Mouse (Mus musculus) thymus, postnatal 4 days (tissue): ENCODE data around the gene Eci1.
"Not testable (repeated sequence)": the region's sequence is repeated elsewhere in the genome, so short reads cannot be mapped to it uniquely, and the experiment has no call there.

Experiments used
- DNase-seq: peaks from one replicate; pipeline ENCODE4 v3.0.0; 2021

Gene Eci1

DNA sequence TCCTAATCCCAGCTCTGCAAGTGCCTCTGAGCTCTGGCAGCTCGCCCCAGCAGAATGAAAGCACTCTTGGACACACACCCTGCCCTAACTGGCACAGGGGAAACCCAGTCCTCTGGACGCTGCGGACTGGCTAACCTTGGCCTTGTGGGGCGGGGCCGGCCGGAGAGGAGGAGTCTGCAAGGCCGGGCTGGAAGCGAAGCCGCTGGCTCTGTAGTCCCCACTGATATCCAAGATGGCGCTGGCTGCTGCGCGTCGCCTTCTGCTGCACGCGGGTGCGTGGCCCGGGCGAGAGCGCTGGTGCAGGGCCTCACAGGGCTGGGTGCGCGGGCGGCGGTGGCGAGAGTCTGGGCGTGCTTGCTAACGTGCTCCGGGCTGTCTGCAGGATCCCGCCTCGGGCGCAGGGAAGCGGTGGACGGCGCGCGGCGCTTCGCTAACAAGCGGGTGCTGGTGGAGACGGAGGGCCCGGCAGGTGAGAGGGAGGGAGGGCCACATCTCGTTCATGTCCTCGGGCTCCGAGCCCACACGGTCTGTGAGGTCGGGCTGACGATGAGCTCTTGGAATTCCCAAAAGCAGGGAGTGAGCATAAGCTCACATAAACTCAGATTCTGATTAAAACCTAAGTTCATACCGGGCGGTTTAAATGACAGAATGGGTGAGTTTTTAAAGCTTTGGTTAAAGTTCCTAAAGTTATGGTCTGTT lies at the start of gene Eci1:
Gene Eci1 (plus strand): TSS at position 171 of the 699 bp plus-strand sequence.
- peak; percentile 79 for DNase-seq

DNA sequence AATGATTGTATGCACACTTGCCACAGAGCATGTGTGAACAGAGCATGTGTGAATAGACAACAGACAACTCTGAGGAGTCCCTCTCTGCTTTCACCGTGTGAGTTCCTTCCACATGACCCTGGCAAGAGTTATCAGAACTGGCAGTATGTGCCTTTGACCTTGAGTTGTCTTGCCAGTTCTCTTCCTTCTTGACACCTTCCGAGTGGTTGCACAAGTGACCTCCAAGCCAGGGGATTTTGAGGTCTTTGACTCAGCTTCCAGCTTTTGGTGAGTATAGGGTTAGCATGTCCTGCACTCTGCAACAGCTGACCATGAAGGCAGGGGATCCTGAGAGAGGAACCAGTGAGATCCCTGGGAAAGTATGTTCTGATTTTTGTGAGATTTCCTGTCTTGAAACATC lies 47.9 kb upstream of the Eci1 start:
- DNase-seq, result no peak

DNA sequence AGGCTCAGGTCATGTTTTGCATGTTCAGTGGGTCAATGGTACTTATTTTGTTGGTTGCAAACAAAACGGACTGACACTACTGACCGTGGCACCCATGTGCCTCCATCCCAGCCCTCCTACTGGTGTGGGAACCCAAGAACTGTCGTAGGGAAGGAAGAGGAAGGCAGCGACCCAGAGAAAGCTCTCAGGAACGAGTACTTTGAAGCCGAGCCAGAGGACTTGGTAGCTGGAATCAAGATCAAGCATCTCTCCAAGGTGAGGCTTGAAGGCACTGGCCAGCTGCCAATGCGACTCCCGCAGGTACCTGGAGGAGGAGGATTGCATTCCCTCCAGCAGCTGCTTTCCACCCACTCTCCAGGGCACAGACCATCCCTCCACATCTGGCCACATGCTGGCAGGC lies 42.7 kb upstream of the Eci1 start:
- no peak for DNase-seq

DNA sequence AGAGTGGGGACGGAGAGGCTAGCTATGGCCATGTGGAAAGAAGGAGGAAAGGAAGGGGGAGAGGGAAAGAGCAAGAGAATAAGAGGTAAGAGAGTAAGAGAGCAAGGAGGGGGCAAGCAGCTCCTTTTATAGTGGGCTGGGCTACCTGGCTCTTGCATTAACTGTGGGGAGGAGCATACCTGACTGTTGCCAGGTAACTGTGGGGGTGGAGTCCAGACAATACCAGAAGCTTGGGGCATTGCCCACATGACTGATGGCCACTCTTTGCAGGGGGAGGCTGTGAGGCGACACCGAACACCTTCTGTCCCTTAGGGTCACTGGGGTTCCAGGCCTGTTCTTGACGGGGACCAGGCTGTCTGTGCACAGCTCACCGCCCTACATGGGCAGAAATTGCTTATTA lies 37.7 kb upstream of the Eci1 start:
- DNase-seq, result no peak

DNA sequence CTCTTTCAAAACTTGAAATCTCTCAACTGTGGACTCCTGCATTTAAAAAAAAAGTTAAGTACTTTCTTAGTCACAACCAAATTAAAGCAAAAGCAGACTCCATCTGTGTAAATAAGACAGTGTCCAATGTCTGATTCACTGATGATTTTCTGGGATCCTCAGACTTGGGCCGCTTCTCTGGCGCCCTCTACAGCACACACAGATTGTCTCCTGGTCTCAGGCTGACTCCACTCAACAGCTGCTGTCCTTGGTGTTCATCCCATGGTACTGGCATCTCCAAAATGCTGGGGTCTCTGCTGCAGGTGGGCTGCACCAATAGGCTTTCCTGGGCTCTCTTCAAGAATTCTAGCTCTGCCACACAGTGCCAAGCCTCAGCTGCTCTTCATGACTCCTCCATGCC lies 36.6 kb upstream of the Eci1 start:
- DNase-seq, result peak; percentile 66

DNA sequence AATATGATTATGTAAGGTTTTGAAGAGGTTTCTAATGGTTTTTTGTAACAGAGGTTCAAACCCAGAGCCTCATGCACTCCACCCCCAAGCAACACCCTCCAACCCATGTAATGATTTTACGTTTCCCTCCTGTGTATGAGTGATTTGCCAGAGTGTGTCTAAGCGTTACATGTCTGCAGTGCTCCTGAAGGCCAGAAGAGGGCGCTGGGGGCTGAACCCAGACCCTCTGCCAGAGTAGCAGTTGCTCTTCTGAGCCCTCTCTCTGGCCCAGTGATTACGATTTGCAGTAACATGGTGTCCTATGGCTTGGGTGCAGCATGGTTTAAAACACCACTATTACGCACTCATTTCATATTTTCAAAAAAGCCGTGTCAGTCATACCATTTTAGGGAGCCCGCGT lies 35.3 kb upstream of the Eci1 start:
- DNase-seq, result peak; percentile 55

DNA sequence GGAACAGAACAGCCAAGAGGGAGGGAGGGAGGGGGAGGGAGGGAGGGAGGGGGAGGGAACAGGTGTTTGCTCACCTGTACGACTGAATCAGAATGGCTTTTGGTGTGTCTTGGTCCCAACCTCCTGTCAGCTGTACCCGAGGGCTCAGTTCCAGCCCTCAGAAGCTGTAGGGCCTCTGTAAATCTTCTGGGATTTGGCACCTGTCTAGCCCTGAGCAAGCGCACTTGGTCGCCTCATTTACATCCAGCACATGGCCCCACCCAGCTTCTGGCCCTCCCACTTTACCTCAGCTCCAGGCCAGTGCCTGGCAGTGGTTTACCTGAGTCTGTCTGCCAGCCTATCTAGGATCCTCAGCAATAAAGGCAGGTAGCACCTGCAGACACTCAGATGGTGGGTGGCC lies 32.9 kb upstream of the Eci1 start:
- no peak for DNase-seq

DNA sequence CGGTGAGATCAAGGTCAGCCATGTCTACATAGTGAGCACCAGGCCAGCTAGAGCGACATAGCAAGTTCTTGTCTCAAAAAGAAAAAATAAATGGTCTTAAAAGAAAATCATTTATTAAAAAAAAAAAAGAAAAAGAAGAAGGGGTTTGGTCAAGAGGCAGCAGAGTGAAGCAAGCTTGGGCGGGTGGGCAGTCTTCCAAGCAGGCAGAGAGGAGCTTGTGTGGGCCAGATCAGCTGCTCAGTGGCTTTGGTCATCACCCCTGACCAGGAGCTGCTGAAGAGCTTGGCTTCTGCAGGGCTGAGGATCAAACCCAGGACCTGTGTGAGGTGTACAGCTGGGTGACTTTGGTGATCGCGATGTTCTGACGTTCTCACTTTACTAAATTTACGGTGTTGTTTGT lies 32.0 kb upstream of the Eci1 start:
- DNase-seq, result no peak

DNA sequence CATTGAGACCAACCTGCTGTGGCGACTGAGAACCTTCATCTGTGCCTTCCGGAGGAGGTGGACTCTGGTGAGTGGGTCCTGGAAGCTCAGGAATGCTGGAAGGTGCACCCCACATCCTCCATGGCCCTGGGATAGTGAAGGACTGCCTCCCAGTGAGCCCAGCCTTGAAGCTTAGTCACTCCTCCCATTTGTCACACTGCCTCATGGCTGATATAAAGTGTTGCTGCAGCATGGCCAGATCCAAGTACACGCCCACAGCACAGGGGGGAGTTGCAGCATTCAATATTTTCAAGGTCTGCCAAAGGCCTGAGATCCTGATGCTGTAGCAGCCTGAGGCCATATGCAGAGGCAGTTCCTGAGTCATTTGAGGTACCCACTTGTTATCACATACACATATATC lies 24.1 kb upstream of the Eci1 start:
- DNase-seq, result no peak

DNA sequence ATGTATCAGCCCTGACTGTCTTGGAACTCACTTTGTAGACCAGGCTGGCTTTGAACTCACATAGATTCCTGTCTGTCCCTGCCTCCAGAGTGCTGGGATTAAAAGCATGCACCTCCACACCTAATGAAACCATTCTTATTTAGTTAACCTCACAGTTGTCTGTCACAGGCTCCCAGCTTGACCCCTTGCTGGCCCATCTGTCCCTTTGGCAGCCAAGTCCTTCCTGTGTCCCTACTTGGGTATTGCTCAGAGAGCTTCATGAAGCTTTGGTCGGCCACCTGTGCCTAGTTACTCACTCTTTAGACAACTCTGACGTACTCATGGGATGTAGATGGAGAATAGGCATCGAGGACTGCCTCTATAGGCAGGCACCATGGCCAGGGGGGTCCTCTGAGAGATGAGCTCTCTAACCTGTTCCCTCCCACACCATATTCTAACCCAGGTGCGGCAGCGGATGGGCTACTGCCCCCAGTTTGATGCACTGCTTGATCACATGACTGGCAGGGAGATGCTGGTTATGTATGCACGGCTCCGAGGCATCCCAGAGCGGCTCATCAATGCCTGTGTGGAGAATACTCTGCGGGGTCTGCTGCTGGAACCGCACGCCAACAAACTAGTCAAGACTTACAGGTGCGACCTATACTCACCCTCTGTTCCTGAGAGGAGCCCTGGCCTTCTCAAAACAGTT lies 19.2 kb upstream of the Eci1 start:
- no peak for DNase-seq

DNA sequence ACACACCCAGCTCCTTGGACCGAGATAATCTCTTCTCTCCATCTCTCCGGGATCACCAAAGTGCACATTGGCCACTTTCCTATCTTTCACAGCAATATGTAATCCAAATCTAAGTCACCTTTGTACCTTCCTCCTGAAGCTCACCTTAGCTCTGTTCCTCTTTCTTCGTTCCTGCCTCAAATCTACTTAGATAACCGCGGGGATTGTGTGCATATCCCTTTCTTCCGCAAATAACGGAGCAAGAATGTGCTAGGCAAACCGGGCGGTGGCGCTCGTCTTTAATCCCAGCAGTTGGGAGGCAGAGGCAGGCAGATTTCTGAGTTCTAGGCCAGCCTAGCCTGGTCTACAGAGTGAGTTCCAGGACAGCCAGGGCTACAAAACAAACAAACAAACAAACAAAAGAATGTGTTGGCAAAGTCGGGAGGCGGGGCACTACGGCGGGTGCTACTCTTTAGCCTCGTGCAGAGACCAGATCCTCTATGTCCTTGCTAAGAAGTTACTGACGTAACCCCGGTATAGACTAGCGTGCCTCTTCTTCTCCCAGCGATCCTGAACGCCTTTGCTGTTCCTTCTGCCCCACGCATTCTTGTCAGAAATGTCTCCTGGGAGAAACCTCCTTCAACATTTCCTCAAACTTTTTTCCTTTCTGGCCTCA lies 12.8 kb upstream of the Eci1 start:
- peak; percentile 61 for DNase-seq

DNA sequence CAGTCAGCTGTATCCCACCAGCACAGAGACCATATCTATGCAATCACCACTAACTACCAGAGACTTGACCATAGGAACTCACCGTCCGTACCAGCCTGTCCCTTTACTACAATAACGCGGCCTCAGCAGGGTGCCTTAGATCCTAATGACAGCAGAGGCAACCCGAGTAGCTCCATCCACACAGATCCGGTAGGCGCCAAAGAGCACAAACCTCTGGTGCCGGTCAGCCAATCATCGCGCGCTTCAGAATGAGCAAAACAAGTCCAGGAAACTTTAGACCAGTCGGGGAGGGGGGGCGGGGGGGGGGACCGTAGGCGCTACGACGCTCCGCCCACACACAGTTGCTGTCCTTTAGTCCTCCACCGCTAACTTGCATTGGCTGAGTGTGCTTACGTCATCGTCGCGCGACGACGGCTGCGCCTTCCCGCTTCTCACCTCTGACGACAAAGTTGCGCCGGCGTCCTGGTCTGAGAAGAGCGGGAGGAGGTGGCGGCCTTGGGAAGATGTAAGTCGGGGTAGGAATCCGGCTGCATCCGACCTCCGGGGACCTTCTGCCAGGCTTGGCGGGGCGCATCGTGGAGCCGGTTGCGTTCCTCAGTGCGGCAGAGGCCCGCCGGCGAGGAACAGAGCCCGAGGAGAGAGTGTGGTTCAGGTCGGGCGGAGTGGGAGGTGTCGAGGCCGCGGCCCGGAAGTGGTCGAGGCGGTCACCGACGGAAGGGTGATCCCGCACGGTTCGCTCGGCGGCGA lies 12.0 kb upstream of the Eci1 start, which contains the start of gene Rnps1:
Gene Rnps1 (plus strand): TSS at position 336 of the 747 bp plus-strand sequence.
- DNase-seq, result peak; percentile 94

DNA sequence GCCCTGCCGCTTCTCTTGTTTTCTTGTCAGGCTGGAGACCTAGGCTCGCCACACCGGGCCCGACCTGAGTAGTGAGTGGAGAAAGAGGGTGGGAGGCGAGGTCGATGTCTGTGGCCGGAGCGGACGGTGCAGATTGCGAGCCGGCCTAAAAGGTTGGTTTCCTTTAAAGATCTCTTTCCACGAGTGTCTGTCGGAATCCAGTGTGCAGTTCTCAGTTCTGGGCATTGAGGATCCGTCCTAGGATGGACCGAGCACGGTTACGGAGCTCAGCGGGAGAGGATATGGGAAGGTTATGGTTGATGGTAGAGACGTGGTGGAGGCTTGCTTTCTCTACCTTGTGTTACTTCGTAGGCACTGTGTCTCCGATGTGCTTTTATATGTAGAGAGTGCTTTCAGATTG lies 11.4 kb upstream of the Eci1 start:
- DNase-seq, result no peak

DNA sequence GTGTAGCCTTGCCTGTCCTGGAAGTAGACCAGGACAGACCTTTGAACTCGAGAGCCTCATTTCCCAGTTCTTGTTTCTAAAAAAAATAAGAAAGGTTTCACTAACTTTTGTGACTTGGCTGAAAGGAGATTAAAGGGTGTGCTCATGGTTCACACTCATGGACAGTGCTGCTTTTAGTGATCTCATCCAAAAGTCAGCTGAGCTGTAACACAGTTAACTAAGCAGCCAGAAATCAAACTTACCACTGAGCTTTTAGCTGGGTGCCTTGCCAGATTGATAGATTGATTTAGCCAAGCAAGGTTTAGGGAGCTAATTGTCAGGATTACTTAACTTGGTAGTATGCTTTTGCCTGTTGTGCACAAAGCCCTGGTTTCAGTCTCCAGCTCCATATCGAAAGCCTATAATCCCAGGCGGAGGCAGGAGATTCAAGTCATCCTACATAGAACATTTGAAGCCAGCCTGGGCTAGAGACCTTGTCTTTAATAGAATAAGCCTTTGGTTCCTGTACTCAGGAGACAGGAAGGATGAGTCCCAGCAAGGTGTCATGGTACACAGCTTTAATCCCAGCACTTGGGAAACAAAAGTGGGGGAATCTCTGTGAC lies 10.3 kb upstream of the Eci1 start:
- no peak for DNase-seq

DNA sequence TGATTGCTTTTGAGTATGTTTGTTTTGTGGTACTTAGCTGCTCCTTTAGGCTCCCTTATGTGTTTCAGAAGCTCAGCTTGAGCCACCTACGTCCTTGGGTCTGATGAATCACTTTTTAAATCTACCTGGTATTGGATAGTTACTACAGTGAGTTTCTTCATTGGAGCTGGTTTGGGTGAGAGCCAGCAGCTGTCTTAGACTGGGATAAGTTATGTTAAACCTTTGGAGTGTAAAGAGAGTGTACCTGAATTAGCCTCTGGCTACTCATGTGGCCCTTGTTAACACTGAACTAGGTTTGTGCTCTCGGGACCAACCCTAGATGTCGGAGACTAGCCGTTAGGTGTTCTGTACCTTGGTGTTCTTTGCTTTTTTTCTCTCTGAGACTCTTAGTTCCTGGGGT lies 3.3 kb upstream of the Eci1 start:
- no peak for DNase-seq

DNA sequence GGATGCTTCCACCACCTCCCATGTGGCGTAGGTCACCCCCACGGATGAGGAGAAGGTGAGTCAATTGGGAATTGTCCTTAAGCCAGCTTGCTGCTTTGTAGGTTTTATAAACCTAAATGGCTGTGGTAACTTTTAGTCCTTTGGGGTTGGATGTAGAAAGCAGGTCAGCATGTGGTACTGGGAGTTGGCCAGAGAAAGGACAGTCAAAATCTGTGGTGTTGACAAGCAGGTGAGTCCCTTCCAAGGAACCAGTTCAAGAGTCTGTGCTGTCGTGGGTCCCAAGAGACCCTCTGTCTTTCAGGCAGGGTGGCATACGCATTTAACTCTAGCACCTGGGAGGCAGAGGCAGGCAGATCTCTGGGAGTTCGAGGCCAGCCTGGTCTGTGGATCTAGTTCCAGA lies 2.0 kb upstream of the Eci1 start:
- DNase-seq, result no peak

DNA sequence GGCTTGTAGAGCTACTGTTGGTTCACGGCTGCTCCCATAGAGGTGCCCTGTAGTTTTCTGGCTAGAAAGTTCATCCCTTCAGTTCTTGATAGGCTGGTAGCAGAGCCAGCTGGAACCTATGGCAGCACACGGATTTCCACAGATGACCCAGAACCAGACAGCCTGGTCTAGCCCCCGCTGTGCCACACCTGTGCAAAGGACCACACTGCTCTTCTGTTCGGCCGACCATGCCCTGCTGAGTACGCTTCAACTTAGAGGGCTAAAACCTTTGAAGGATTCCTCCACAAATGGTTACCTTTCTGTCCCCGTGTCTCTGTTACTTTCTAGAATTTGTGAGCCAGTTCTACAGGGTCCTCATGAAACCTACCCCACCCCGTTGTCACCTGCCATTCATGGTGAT lies 1.1 kb upstream of the Eci1 start:
- DNase-seq, result not testable (repeated sequence)

DNA sequence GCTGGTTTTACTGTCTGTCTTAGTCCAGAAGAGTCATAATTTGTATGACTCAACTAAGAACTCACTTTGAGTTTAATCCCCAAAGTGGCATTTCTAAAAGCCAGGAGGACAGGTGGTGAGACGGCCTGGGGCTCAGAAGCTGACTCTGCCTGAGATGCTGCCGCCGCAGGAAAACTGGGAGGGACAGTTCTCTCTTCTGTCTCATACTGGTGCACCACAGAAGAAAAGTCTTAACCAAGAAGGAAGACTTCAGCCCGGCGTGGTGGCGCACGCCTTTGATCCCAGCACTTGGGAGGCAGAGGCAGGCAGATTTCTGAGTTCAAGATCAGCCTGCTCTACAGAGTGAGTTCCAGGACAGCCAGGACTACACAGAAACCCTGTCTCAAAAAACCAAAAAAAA lies 536 bp upstream of the Eci1 start:
- DNase-seq, result no peak

DNA sequence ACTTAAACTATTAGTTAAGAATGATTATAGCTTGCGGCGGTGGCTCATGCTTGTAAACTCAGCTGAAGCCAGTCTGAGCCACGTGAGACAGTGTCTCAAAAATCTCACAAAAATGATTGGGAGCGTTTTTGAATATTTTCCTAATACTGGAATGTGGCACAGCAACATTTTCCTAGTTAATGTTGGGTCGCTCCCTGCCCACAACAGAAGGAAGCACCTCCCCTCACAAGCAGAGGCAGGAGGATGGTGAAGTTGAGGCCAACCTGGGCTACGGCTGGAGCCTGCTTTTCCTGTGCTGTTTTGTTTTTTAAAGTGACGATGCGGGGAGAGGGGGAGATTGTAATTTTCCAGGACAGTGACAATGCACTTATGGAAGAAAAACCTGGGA lies 723 bp downstream of the Eci1 start:
- no peak for DNase-seq

DNA sequence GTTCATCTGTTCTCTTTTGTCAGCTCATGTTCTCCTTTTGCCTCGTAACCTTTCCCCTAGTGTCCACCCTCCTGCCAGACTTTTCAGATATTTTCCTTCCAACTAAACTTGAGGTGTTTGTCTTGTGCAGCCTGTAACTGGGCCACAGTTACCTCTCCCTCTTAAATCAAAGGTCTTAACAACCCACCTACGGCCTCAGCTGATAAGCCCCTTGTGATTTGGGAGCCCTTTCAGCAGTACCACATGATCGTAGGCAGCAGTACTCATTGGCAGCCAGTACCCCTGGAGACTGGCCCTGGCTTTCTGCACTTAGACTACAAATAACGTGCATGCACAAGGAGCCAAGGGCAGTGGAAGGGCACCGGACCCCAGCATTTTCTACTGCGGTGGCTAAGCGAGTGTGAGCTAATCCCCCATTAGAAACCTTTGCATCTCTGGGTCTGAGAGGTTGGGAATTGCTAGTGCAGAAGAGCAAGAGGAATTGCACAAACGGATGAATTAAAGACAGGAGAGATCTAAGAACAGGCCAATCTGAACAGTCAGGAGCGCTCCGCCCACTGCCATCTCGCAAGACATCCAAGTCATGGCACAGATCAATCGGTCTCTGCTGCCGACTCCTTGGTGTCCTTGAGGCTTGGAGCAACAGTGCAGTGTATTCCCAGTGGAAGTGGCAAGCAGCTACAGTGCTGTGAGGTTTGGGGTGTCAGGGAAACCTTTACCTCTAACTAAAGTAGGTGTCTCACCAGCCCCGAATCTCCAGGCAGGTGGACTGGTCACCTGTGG lies 3.0 kb downstream of the Eci1 start:
- no peak for DNase-seq

DNA sequence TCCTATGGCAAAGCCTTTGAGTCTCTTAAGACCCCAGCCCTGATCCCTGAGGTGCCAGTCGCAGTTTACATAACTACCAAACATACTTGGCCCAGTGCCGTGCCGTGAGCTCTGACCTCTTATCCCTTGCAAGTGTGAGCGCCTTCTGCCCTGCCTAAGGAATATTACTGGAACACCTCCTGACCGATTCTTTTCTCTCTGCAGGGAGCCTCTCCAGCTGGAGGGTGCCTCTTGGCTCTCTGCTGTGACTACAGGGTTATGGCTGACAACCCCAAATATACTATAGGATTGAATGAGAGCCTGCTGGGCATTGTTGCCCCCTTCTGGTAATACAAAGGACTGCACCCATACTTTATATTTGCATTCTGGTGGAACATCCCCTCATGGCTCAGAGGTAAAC lies 10.6 kb downstream of the Eci1 start:
- DNase-seq, result peak; percentile 36

DNA sequence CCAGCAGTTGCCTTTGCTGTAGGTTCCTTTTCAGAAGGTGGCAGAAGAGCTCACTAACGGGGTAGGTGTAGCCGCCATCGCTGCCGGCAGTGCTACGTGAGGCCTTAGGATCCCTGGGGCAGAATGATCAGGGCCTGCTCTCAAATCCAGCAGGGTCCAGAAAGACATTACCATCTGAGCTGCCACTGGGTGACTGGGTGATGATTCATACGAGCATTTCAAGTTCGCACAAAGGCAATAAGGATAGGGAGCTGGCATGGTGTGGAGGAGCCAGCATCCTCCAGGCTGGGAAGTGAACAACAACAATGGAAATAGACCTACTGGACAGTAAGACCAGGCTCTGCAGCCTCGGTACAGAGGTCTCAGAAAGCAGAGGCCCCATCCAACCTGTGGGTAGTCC lies 13.9 kb downstream of the Eci1 start:
- no peak for DNase-seq
